Mouse (Mus musculus): Measurements from ENCODE around the gene Thrsp.

DNA sequence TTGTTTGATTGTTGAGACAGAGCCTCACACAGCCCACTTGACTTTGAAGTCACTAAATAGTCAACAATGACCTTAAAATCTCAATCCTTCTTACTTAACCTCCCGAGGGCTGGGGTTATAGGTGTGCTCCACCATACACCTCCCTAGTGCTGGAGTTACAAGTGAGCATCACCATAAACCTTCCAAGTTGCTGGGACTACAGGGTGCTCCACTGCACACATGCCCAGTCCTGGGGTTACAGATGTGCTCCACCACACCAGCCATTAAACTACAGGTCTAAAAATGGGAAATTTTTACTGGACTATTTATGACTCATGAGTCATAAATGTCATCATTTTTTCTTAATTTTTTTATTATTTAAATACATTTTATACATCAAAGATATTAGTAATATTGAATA is 51.6 kb downstream of the Thrsp start:
- TF ChIP-seq MAFK (IDR thresholded peaks at IDR 0.05; ENCODE audit: insufficient read depth, low read depth, low read length) (no peak), ZC3H11A (IDR thresholded peaks at IDR 0.05; ENCODE audit: borderline replicate concordance, low read depth, low read length) (no peak)
